Mouse (Mus musculus) embryonic fibroblast, embryonic 13.5 days (primary cell): Measurements from ENCODE around the gene Etl4. TPM values are rescaled to one million over a fixed set of nuclear protein-coding genes. Genes with fewer than 3 reads are reported as not detected.

Source experiments
- H3K27ac ChIP-seq: 2 replicates; pipeline ENCODE4 v1.5.1; 2012; ENCODE audit warnings: low read length, control low read depth, inconsistent platforms; ENCODE audit not compliant: insufficient read depth
- H3K4me1 ChIP-seq: 2 replicates; pipeline ENCODE4 v1.6.1; 2011; ENCODE audit warnings: low read length; ENCODE audit not compliant: control insufficient read depth, insufficient read depth
- H3K4me3 ChIP-seq: 2 replicates; pipeline ENCODE4 v1.5.1; 2011; ENCODE audit warnings: mild to moderate bottlenecking, control low read depth, low read length; ENCODE audit not compliant: insufficient read depth
- CTCF ChIP-seq: IDR thresholded peaks from 2 replicates; pipeline ENCODE4 v1.5.1; 2011; ENCODE audit warnings: mild to moderate bottlenecking, control low read depth, low read length, moderate library complexity, borderline replicate concordance; ENCODE audit not compliant: insufficient read depth
- POLR2A ChIP-seq: IDR thresholded peaks from 2 replicates; pipeline ENCODE4 v1.6.1; 2011; ENCODE audit warnings: low read depth, mild to moderate bottlenecking, control low read depth, low read length, moderate library complexity
- polyA plus RNA-seq: library from polyadenylated mRNA; stranded (reverse); fragments of >200 nt; gene quantifications from 2 replicates; pipeline ENCODE4 v1.2.4, GENCODE M21; 2011; ENCODE audit warnings: low read depth; ENCODE audit not compliant: missing spikeins, insufficient read length

The Etl4 gene
- polyA plus RNA-seq, 1 experiment: 44.0 TPM

DNA sequence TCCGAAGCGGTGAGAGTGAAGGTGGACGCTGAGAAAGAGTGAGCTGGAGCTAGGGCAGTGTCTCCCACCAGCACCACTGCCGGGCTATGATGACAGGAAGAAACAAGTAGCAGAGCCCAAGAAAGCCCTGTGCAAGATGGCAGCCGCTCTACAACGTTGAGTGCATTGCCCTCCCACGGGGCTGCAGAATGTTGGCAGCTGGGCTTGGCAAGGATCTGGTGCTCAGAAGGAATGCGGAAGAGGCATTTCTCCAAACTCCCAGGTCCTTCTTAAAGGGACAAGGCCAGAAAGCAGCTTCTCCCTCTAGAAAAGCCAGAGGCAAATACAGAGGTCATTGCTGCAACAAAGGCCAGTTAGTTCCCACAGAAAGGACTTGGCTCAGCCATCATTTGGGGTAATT lies 901.9 kb downstream of the Etl4 start:
- no peak overlapping the region for H3K27ac ChIP-seq
- no peak overlapping the region for H3K4me3 ChIP-seq
- no peaks in the 10 kb centered on the region for H3K4me1 ChIP-seq
- no peak for TF ChIP-seq POLR2A
- TF ChIP-seq CTCF: no peak

DNA sequence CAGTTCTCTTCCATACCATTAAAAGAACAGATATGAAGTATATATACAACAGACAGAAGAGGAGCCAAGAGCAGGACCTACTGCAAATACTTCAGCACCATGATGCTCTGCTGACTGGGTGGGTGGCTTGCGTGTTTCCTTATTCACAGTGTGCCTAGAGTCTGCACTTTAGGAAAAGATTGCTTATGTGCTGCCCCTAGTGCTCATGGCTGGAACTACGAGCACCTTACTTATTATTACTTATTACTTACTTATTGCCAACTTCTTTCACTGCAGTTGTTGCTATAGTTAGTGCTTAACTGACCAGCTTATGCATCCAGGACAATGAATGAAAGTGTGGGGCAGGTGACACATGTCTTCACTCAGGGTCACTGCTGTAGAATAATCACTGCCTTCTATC lies 904.4 kb downstream of the Etl4 start:
- Histone ChIP-seq H3K27ac (no peak overlapping the region), H3K4me1 (no peaks in the 10 kb centered on the region), H3K4me3 (no peak overlapping the region)
- no peak for TF ChIP-seq POLR2A
- no peak for TF ChIP-seq CTCF

GRCm38 (mm10) chr2:20818226-20818625 lies 908.6 kb downstream of the Etl4 start:
- TF ChIP-seq CTCF (no peak), POLR2A (no peak)
- Histone ChIP-seq H3K4me3 (no peak overlapping the region), H3K4me1 (no peaks in the 10 kb centered on the region), H3K27ac (no peak overlapping the region)

DNA sequence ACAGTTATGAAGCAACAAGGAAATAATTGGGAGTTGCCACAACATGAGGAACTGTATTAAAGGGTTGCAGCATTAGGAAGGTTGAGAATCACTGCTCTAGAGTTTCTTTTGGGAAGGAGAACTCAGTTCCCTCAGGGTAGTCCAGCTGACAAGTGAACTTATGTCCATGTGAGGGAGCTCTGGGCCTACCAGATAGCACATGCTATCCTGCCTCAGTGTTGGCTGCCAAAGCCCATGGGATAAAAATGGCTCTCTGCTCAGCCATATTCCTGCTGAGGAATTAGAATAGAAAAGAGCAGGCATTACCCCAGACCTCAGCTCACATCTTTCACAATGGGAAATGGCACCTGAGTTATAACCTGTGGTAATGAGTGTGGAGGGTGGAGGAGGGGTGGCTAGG lies 916.7 kb downstream of the Etl4 start:
- Histone ChIP-seq H3K4me3 (no peak overlapping the region), H3K27ac (no peak overlapping the region)

GRCm38 (mm10) chr2:20830882-20831281 lies 921.3 kb downstream of the Etl4 start:
- TF ChIP-seq CTCF (no peak), POLR2A (no peak)
- H3K4me1 ChIP-seq: no peaks in the 10 kb centered on the region
- no peak overlapping the region for H3K27ac ChIP-seq
- no peak overlapping the region for H3K4me3 ChIP-seq

More for the DNA sequence above, 916.7 kb downstream of the Etl4 start:
- no peaks in the 10 kb centered on the region for H3K4me1 ChIP-seq
- TF ChIP-seq POLR2A: no peak
- no peak for TF ChIP-seq CTCF

- TF ChIP-seq POLR2A (no peak), CTCF (no peak)
- Histone ChIP-seq H3K27ac (no peak overlapping the region), H3K4me3 (no peak overlapping the region), H3K4me1 (no peaks in the 10 kb centered on the region)
Measured at GRCm38 (mm10) chr2:20831608-20832406, 922.2 kb downstream of the Etl4 start.

GRCm38 (mm10) chr2:20849346-20849745 lies 939.8 kb downstream of the Etl4 start:
- H3K4me3 ChIP-seq: no peak overlapping the region
- H3K27ac ChIP-seq: no peak overlapping the region
- H3K4me1 ChIP-seq: no peaks in the 10 kb centered on the region
- TF ChIP-seq POLR2A: no peak
- no peak for TF ChIP-seq CTCF
